ENCODE assay signal across 12 mouse cellular contexts in genomic region chr8:111982116-111982515, GRCm38 (mm10). TPM values are rescaled to one million over a fixed set of nuclear protein-coding genes. Genes with fewer than 3 reads are reported as not detected.
DNase-seq lines count a peak whose midpoint lies in the region; TF ChIP-seq lines count a peak whose summit lies in the region.
"Had no signal": no experiment of that assay in that cellular context is flagged by ENCODE, and none has a peak within 500 bp of the region (broad histone marks: within the 10 kb centered on the region; RNA-seq: fewer than 3 reads in every experiment).

No protein-coding gene starts in this region.

- no peak overlapping the region for H3K4me3 ChIP-seq in heart, adult 2 months
- H3K4me3 ChIP-seq in cerebellum, adult 2 months (replicated peaks; ENCODE audit: insufficient read depth, low read depth, low read length) = no peak overlapping the region
- H3K4me3 ChIP-seq: embryonic facial prominence, embryonic 15.5 days; neural tube, embryonic 15.5 days had no signal

- 0 out of 2 replicates have a peak, but pooled peaks have one; percentile 7 for TF ChIP-seq CTCF in heart, adult 2 months (IDR thresholded peaks at IDR 0.05)
- TF ChIP-seq CTCF in cerebellum, adult 2 months (IDR thresholded peaks at IDR 0.05; ENCODE audit: borderline replicate concordance, insufficient read depth, low read depth, low read length) = peak; percentile 70

- WGBS in heart, adult 2 months = 69% methylated on average over 7 of the region's 7 CpGs
- WGBS in cerebellum, adult 2 months = 19% methylated on average over 7 of the region's 7 CpGs

- H3K9ac ChIP-seq in heart, adult 2 months (ENCODE audit: low read depth, low read length) = no peak overlapping the region
- H3K9ac ChIP-seq: embryonic facial prominence, embryonic 15.5 days; hindbrain, embryonic 14.5 days; neural tube, embryonic 15.5 days had no signal

- no peaks in the 10 kb centered on the region for H3K4me1 ChIP-seq in heart, adult 2 months (ENCODE audit: control insufficient read depth, insufficient read depth, low read length)
- H3K4me1 ChIP-seq in cerebellum, adult 2 months (ENCODE audit: control insufficient read depth, insufficient read depth, low read length) = peaks cover 6% of the 10 kb centered on the region
- H3K4me1 ChIP-seq: embryonic facial prominence, embryonic 15.5 days; neural tube, embryonic 15.5 days had no signal

- no peak for TF ChIP-seq POLR2A in heart, adult 2 months (IDR thresholded peaks at IDR 0.05; ENCODE audit: insufficient read depth, low read depth, low read length)
- no peak for TF ChIP-seq POLR2A in cerebellum, adult 2 months (IDR thresholded peaks at IDR 0.05; ENCODE audit: borderline replicate concordance, insufficient read depth, low read length)

- H3K79me2 ChIP-seq in heart, adult 2 months (replicated peaks; ENCODE audit: control insufficient read depth, insufficient read depth, low read length) = no peaks in the 10 kb centered on the region

- DNase-seq in heart, adult 2 months = no peak
- no peak for DNase-seq in heart, postnatal 14 days
- peak; percentile 32 for DNase-seq in CD4-positive helper T cell, adult 2 months (ENCODE audit: low read depth, low spot score)
- peak; percentile 70 to 79 for DNase-seq in cerebellum, adult 2 months
- peak; percentile 28 for DNase-seq in lung, postnatal 36 days
- DNase-seq in right cerebral cortex, adult 18-20 months = no peak
- DNase-seq in urinary bladder, postnatal 10 days (ENCODE audit: low spot score) = no peak
- DNase-seq in heart, adult 9 months (ENCODE audit: low spot score in 2 of 2) = no peak
- DNase-seq: adrenal gland, postnatal 10 days had no signal

- H3K36me3 ChIP-seq in heart, adult 2 months (ENCODE audit: control insufficient read depth, insufficient read depth, low read length) = no peaks in the 10 kb centered on the region

- H3K27me3 ChIP-seq in heart, adult 2 months (ENCODE audit: control insufficient read depth, insufficient read depth, low read length) = no peaks in the 10 kb centered on the region
- no peaks in the 10 kb centered on the region for H3K27me3 ChIP-seq in cerebellum, adult 2 months (ENCODE audit: control insufficient read depth, insufficient read depth, low read length)
- H3K27me3 ChIP-seq: embryonic facial prominence, embryonic 15.5 days; neural tube, embryonic 15.5 days had no signal

- TF ChIP-seq EP300 in heart, adult 2 months (IDR thresholded peaks at IDR 0.05; ENCODE audit: insufficient read depth, low read depth, low read length) = no peak

- H3K27ac ChIP-seq in heart, adult 2 months = no peak overlapping the region
- H3K27ac ChIP-seq in cerebellum, adult 2 months (ENCODE audit: insufficient read depth, low read length) = 0 out of 2 replicates have a peak overlapping the region, but pooled peaks have one; percentile 1
- H3K27ac ChIP-seq: embryonic facial prominence, embryonic 15.5 days; hindbrain, embryonic 14.5 days; neural tube, embryonic 15.5 days had no signal

- intact Hi-C loops in heart, adult 2 months (cut with DNase I) = no loop called here
- intact Hi-C loops in heart, postnatal 14 days (cut with DNase I) = no loop called here

RNA-seq across cellular contexts. Expression of gene Adat1, which starts 10.0 kb away (rescaled TPM):
- 1 to 10 TPM; 1.8 to 2.0 TPM for total RNA-seq in heart, adult 2 months (2021)
- 1.8 and 3.2 TPM in 2 replicates for polyA plus RNA-seq in heart, adult 2 months (2012; rRNA removed)
- total RNA-seq in heart, postnatal 14 days (2021) = 1 to 10 TPM; 1.9 to 2.2 TPM
- polyA plus RNA-seq in cerebellum, adult 2 months (2012; rRNA removed) = 9.4 and 10.2 TPM in 2 replicates

RNA-seq across cellular contexts. Expression of gene Kars, which starts 29.0 kb away (rescaled TPM):
- total RNA-seq in heart, adult 2 months (2021) = 100 to 1,000 TPM; 100 to 111 TPM
- polyA plus RNA-seq in heart, adult 2 months (2012; rRNA removed) = 46.0 and 67.2 TPM in 2 replicates
- total RNA-seq in heart, postnatal 14 days (2021) = 10 to 100 TPM; 84.1 to 85.3 TPM
- 90.2 and 91.7 TPM in 2 replicates for polyA plus RNA-seq in cerebellum, adult 2 months (2012; rRNA removed)

RNA-seq across cellular contexts. Expression of gene Terf2ip, which starts 29.1 kb away (rescaled TPM):
- 10 to 100 TPM; 10.7 to 10.8 TPM for total RNA-seq in heart, adult 2 months (2021)
- 5.3 and 8.2 TPM in 2 replicates for polyA plus RNA-seq in heart, adult 2 months (2012; rRNA removed)
- total RNA-seq in heart, postnatal 14 days (2021) = 10 to 100 TPM; 10.9 to 11.9 TPM
- 36.3 and 38.0 TPM in 2 replicates for polyA plus RNA-seq in cerebellum, adult 2 months (2012; rRNA removed)

RNA-seq across cellular contexts. Expression of gene Gm6793, which starts 32.7 kb away (rescaled TPM):
- not detected for total RNA-seq in heart, adult 2 months (2021)
- not detected in 2 replicates for polyA plus RNA-seq in heart, adult 2 months (2012; rRNA removed)
- under 1 TPM in 1 of 2 experiments, not detected in 1; 0.15 TPM for total RNA-seq in heart, postnatal 14 days (2021)
- polyA plus RNA-seq in cerebellum, adult 2 months (2012; rRNA removed) = not detected in 2 replicates

RNA-seq across cellular contexts. Expression of gene Gabarapl2, which starts 41.6 kb away (rescaled TPM):
- total RNA-seq in heart, adult 2 months (2021) = 100 to 1,000 TPM; 129 to 131 TPM
- polyA plus RNA-seq in heart, adult 2 months (2012; rRNA removed) = 52.2 and 94.2 TPM in 2 replicates
- total RNA-seq in heart, postnatal 14 days (2021) = 100 to 1,000 TPM; 128 to 136 TPM
- polyA plus RNA-seq in cerebellum, adult 2 months (2012; rRNA removed) = 373 and 404 TPM in 2 replicates

Comparison
In these comparisons a context has a peak if more than half of its experiments do, and no peak if none do; other contexts are left out.
1. DNase-seq: peak in CD4-positive helper T cell, adult 2 months (single experiment), cerebellum, adult 2 months (2 of 2) and lung, postnatal 36 days (single experiment); none in heart, adult 2 months (0 of 2), heart, postnatal 14 days (0 of 2), right cerebral cortex, adult 18-20 months (single experiment), urinary bladder, postnatal 10 days (single experiment) and heart, adult 9 months (0 of 2).